Mouse (Mus musculus): ENCODE data around the gene Mslnl.

- no peak for TF ChIP-seq CTCF (IDR thresholded peaks at IDR 0.05; ENCODE audit: borderline replicate concordance, insufficient read depth, low read length)
- no peak for TF ChIP-seq POLR2A (IDR thresholded peaks at IDR 0.05; ENCODE audit: low read depth, low read length)
These were observed 12.4 kb upstream of the Mslnl start for GRCm38 (mm10) chr17:25723470-25723869.
